Mouse (Mus musculus): ENCODE measurements around the gene Pnpla2. TPM values are rescaled to one million over a fixed set of nuclear protein-coding genes. Genes with fewer than 3 reads are reported as not detected.

Gene Pnpla2
- polyA plus RNA-seq, 1 experiment from 2014 or later: 14.9 TPM

DNA sequence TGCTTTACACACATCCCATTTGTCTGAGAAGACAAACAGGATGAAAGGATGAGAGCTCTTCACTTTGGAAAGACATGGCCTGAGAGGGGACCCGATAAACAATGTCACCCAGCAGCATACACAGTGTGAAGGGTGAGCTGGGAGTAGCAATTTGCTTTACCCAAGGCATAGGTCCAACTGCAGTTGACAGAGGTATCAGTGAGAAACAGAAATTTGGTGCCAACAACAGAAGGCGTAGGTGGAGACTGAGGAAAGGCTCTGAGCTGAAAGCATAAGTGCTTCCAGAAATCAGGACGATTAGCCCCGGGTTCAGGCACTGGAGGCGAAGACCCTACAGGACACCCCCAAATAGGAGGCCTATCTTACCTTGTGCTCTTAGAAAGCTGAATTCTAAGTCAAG, 55.2 kb downstream of the Pnpla2 start:
- H3K4me3 ChIP-seq (replicated peaks): no peak overlapping the region
- no peaks in the 10 kb centered on the region for H3K4me1 ChIP-seq (replicated peaks)
- WGBS: 90% methylated on average over 5 of the region's 5 CpGs
- peaks cover 27% of the 10 kb centered on the region for H3K36me3 ChIP-seq
- no peak overlapping the region for H3K9ac ChIP-seq (replicated peaks)
- H3K27me3 ChIP-seq: no peaks in the 10 kb centered on the region
- no peak overlapping the region for H3K4me2 ChIP-seq
- no peak for ATAC-seq (ENCODE audit: insufficient number of reproducible peaks, insufficient read depth, low FRiP score, low TSS enrichment, low read depth)
- no peaks in the 10 kb centered on the region for H3K9me3 ChIP-seq
- no peak overlapping the region for H3K27ac ChIP-seq

Other genes with a start within 250 kb of the Pnpla2 start
- gene Lmntd2, start 241.1 kb upstream of the Pnpla2 start, polyA plus RNA-seq (2016; fragmentation: Nextera tagmentation; extraction: Ambion mirVana): 4.2 and 5.2 TPM in 2 replicates
- gene Rassf7, start 239.3 kb upstream of the Pnpla2 start, polyA plus RNA-seq (2016; fragmentation: Nextera tagmentation; extraction: Ambion mirVana): 39.1 and 43.7 TPM in 2 replicates
- 95.8 and 102 TPM in 2 replicates for gene Phrf1, start 226.4 kb upstream of the Pnpla2 start, polyA plus RNA-seq (2016; fragmentation: Nextera tagmentation; extraction: Ambion mirVana)
- 0.51 and 1.0 TPM in 2 replicates for gene Irf7, start 188.7 kb upstream of the Pnpla2 start, polyA plus RNA-seq (2016; fragmentation: Nextera tagmentation; extraction: Ambion mirVana)
- gene Cdhr5, start 178.4 kb upstream of the Pnpla2 start, polyA plus RNA-seq (2016; fragmentation: Nextera tagmentation; extraction: Ambion mirVana): not detected in 2 replicates
- gene Sct, start 176.1 kb upstream of the Pnpla2 start, polyA plus RNA-seq (2016; fragmentation: Nextera tagmentation; extraction: Ambion mirVana): 10.5 and 11.4 TPM in 2 replicates
- 1.6 TPM in 2 replicates for gene Drd4, start 163.2 kb upstream of the Pnpla2 start, polyA plus RNA-seq (2016; fragmentation: Nextera tagmentation; extraction: Ambion mirVana)
- gene Deaf1, start 127.5 kb upstream of the Pnpla2 start, polyA plus RNA-seq (2016; fragmentation: Nextera tagmentation; extraction: Ambion mirVana): 61.8 and 66.5 TPM in 2 replicates
- gene Tmem80, start 127.5 kb upstream of the Pnpla2 start, polyA plus RNA-seq (2016; fragmentation: Nextera tagmentation; extraction: Ambion mirVana): 50.7 and 52.0 TPM in 2 replicates
- gene Eps8l2, start 116.3 kb upstream of the Pnpla2 start, polyA plus RNA-seq (2016; fragmentation: Nextera tagmentation; extraction: Ambion mirVana): 5.1 and 6.3 TPM in 2 replicates
- gene Taldo1, start 63.0 kb upstream of the Pnpla2 start, polyA plus RNA-seq (2016; fragmentation: Nextera tagmentation; extraction: Ambion mirVana): 299 and 318 TPM in 2 replicates
- 60.6 and 63.8 TPM in 2 replicates for gene Gatd1, start 41.1 kb upstream of the Pnpla2 start, polyA plus RNA-seq (2016; fragmentation: Nextera tagmentation; extraction: Ambion mirVana)
- 5.6 and 6.3 TPM in 2 replicates for gene Cend1, start 25.7 kb upstream of the Pnpla2 start, polyA plus RNA-seq (2016; fragmentation: Nextera tagmentation; extraction: Ambion mirVana)
- 33.1 and 38.3 TPM in 2 replicates for gene Slc25a22, start 17.3 kb upstream of the Pnpla2 start, polyA plus RNA-seq (2016; fragmentation: Nextera tagmentation; extraction: Ambion mirVana)
- 16.4 and 19.2 TPM in 2 replicates for gene Pidd1, start 11.2 kb upstream of the Pnpla2 start, polyA plus RNA-seq (2016; fragmentation: Nextera tagmentation; extraction: Ambion mirVana)
- 1,204 and 1,293 TPM in 2 replicates for gene Rplp2, start 7.8 kb upstream of the Pnpla2 start, polyA plus RNA-seq (2016; fragmentation: Nextera tagmentation; extraction: Ambion mirVana)
- 7.7 and 9.8 TPM in 2 replicates for gene Cracr2b, start 5.9 kb downstream of the Pnpla2 start, polyA plus RNA-seq (2016; fragmentation: Nextera tagmentation; extraction: Ambion mirVana)
- 11.3 and 13.5 TPM in 2 replicates for gene Cd151, start 12.2 kb downstream of the Pnpla2 start, polyA plus RNA-seq (2016; fragmentation: Nextera tagmentation; extraction: Ambion mirVana)
- 65.7 and 67.3 TPM in 2 replicates for gene Polr2l, start 19.9 kb downstream of the Pnpla2 start, polyA plus RNA-seq (2016; fragmentation: Nextera tagmentation; extraction: Ambion mirVana)
- 24.8 and 33.0 TPM in 2 replicates for gene Tspan4, start 20.0 kb downstream of the Pnpla2 start, polyA plus RNA-seq (2016; fragmentation: Nextera tagmentation; extraction: Ambion mirVana)
- 27.5 and 28.0 TPM in 2 replicates for gene Chid1, start 84.7 kb downstream of the Pnpla2 start, polyA plus RNA-seq (2016; fragmentation: Nextera tagmentation; extraction: Ambion mirVana)
- gene Ap2a2, start 107.0 kb downstream of the Pnpla2 start, polyA plus RNA-seq (2016; fragmentation: Nextera tagmentation; extraction: Ambion mirVana): 93.3 and 94.1 TPM in 2 replicates
- 0.18 TPM in 2 replicates for gene Muc6, start 200.1 kb downstream of the Pnpla2 start, polyA plus RNA-seq (2016; fragmentation: Nextera tagmentation; extraction: Ambion mirVana)
- gene Muc2, start 235.1 kb downstream of the Pnpla2 start, polyA plus RNA-seq (2016; fragmentation: Nextera tagmentation; extraction: Ambion mirVana): 0.60 and 0.61 TPM in 2 replicates

Measured in limb, embryonic 12.5 days (tissue).